Mouse (Mus musculus) lung, postnatal 4 days (tissue): ENCODE measurements around the gene Thsd1.
A peak's percentile ranks its signal among the peaks of the same experiment; 100 is the strongest.

Experiments used
- DNase-seq, 2 experiments: peaks; one replicate each; pipeline ENCODE4 v3.0.0; 2021

Gene Thsd1

GRCm38 (mm10) chr8:22227061-22227877, at the start of gene Thsd1:
Gene Thsd1, plus strand, starts transcription at chr8:22227313.
- DNase-seq = peak; percentile 82 to 90

GRCm38 (mm10) chr8:22184884-22185283, 42.2 kb upstream of the Thsd1 start:
- peak in 1 of 2 experiments; percentile 51 for DNase-seq

- peak; percentile 93 to 94 for DNase-seq
Observed at GRCm38 (mm10) chr8:22185431-22186397, 41.4 kb upstream of the Thsd1 start, which contains the start of gene Ckap2. Gene Ckap2, minus strand, starts transcription at chr8:22185819.

- peak; percentile 93 to 94 for DNase-seq
Observed at GRCm38 (mm10) chr8:22192660-22193431, 34.3 kb upstream of the Thsd1 start, which contains the start of gene Vps36. Gene Vps36, plus strand, starts transcription at chr8:22192809.

DNA sequence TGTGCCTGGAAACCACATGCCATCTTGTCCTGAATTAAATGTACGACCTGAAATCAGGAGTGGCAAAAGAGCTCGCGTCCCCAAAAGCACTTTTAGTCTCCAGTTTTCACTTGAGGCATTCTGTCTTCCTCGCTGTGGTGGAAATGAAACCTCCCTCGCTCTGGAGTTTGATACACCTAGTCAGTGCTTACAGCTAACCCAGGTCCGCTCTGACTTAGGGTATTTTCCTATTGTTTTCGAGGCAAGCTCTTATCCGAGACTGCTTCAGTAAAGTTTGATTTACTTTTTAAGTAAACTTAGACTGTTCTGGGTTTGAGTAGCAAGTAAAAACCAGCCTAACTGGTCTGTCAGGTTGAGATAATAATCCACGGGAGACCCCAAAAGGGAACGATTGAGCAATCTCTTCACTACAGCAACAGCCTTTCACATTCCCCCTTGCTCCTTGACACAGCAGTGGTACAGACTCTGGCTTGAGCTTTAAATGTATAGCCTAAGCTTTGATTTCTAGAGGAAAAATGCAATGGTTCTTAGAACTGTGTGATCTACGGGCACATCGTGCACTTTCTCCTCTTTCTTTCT, 33.6 kb upstream of the Thsd1 start:
- DNase-seq = no peak

GRCm38 (mm10) chr8:22197914-22198313, 29.2 kb upstream of the Thsd1 start:
- no peak for DNase-seq

GRCm38 (mm10) chr8:22199481-22199880, 27.6 kb upstream of the Thsd1 start:
- DNase-seq = no peak

- DNase-seq = no peak
Observed at GRCm38 (mm10) chr8:22207535-22207934, 19.6 kb upstream of the Thsd1 start.

GRCm38 (mm10) chr8:22209012-22209411, 18.1 kb upstream of the Thsd1 start:
- DNase-seq = peak; percentile 43 to 75

DNA sequence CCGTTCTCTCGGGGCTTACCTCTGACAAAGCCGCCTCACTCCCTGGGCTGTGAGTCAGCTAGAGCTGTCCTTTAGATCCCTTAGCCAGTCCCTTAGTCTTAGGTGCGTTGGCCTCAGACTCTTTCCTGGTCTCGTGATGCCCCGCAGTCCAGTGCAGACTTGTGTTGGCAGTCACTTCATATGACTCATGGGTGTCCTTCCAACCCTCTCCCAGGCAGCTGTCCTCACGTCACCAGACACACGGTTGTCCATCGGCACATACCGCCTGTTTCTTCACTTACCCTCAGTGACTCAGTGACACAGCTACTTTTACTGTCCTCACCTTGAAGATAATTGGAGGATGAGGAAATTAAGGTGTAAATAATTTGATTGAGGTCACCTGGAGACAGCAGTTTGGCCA, 12.3 kb upstream of the Thsd1 start:
- DNase-seq = no peak

GRCm38 (mm10) chr8:22226361-22226760, 752 bp upstream of the Thsd1 start:
- DNase-seq = no peak

- DNase-seq = peak in 1 of 2 experiments; percentile 25
Observed at GRCm38 (mm10) chr8:22228621-22229020, 1.5 kb downstream of the Thsd1 start.

DNA sequence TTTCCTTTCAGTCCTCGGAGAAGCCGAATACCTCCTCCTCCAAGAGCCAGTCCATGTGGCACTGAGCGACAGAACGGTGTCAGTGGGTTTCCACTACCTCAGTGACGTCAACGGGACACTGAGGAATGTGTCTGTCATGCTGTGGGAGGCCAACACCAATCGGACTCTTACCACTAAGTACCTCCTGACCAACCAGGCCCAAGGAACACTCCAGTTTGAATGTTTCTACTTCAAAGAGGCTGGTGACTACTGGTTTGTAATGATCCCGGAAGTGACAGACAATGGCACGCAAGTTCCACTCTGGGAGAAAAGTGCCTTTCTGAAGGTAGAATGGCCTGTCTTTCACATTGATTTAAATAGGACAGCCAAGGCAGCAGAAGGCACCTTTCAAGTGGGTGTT, 15.9 kb downstream of the Thsd1 start:
- DNase-seq = no peak

DNA sequence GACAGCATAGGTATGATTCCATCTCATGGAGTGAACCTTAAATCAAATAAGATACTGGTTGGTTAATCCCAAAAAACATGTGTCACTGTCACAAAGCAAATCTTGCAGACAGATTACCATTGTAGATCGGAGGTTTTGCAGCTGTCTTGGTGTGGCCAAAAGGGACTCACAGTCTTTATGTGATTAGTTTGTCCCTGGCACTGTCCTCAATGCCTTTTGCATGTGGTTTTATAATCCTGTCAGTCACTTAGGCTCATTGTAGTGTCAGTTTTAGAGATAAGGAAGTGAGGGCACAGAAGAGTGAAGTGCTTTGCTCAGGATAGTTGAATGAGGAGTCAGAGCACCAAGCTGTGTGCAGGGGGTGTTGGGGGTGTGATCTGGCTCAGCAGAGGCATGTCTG, 18.6 kb downstream of the Thsd1 start:
- DNase-seq = no peak

DNA sequence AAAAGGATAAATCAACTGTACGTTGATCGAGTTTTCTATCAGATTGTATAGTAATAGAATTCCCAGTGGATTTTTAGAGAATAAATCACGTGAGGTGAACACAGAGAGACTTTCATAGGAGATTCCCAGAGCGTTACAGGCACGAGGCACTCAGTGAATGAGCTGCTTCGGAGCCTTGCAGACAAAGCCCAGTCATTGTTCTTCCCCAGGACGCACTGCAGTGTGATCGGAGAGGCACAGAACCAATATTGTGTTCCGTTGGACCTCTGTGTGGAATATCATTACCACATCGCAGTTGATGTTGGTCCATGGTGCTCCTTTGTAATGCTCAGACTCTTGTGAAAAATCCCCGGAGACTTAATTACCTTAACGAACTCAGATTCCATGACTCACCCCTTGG, 20.8 kb downstream of the Thsd1 start:
- no peak for DNase-seq

DNA sequence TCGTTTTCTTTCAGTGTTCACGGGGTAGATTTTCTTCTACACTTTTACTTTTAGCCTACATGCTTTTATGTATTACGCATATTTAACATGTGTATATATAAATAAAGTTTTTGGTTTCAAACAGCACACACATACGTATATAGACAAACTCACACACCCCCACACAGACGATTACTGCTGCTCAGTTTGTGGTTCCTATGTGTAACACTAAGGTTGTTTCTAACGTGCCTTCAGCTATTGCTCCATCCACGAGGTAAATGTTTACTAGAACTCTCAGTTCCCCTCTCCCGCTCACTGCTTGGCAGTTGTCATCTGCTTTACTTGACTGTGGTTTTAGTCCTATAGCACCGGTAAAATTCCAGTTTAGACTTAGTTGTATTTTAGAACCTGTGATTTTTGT, 22.0 kb downstream of the Thsd1 start:
- no peak for DNase-seq

DNA sequence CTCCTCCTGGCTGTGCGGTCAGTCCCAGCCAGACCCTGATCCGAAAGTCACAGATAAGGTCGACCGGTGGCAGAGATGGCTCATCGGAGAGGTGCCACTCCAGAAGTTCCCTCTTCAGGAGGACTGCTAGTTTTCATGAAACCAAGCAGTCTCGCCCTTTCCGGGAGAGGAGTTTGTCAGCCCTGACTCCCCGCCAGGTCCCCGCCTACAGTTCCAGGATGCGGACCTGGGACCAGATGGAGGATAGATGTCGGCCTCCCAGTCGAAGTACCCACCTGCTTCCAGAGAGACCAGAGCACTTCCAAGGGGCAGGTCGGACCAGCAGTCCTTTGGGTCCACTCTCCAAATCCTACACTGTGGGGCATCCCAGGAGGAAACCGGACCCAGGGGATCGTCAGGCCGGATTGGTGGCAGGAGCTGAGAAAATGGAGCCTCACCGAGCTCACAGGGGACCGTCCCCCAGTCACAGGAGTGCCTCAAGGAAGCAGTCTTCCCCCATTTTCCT, 31.9 kb downstream of the Thsd1 start:
- DNase-seq = peak; percentile 36 to 39

GRCm38 (mm10) chr8:22259531-22259930, 32.4 kb downstream of the Thsd1 start:
- peak in 1 of 2 experiments; percentile 8 for DNase-seq

GRCm38 (mm10) chr8:22260091-22260722, 33.1 kb downstream of the Thsd1 start:
- DNase-seq = peak; percentile 31 to 59

DNA sequence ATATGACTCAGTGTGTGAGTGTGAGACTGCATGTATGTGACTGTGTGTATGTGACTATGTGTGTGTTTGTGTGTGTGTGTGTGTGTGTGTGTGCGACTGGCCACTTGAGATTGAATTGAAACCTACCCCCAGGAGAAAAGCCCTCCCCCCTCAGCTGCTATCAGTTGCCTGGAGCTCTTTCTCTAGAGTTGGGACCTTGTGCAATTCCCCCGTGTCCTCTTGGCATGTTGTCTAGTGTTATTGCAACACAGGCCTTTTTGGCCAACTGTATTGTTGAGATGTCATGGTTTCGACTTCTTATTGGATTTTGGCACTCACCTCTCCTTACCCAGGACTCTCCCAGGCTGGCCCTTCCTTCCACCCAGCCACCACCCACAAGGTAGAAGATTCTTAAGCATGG, 35.2 kb downstream of the Thsd1 start:
- peak in 1 of 2 experiments; percentile 25 for DNase-seq

DNA sequence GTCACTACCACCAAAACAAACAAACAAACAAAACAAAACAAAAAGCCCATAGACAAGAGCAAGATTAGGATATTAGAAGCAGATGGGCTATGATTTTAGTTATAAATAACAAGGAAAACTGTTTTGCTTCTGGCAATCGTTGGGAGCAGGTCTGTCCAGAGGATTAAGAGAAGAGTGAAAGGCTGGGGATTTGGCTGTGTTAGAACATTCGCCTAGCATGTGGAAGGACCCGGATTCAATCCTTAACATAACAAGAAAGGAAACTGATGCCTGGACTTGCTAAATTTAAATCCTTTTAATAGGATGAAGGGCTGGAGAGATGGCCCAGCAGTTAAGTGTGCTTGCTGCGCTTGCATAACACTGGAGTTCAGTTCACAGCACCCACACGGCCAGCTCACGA, 37.2 kb downstream of the Thsd1 start:
- no peak for DNase-seq

GRCm38 (mm10) chr8:22264787-22265186, 37.7 kb downstream of the Thsd1 start:
- DNase-seq = peak; percentile 32 to 57
